Mouse (Mus musculus) bone marrow, adult 2 months (tissue): ENCODE data around the gene Cadm2. TPM values are rescaled to one million over a fixed set of nuclear protein-coding genes. Genes with fewer than 3 reads are reported as not detected.

ENCODE experiments used
- H3K27ac ChIP-seq: fragments of 200-500 bp; 2 replicates; pipeline ENCODE4 v1.5.1; 2012; ENCODE audit warnings: low read depth, mild to moderate bottlenecking, control low read depth, inconsistent platforms, low read length; ENCODE audit not compliant: control insufficient read depth, poor library complexity, insufficient read depth
- H3K4me1 ChIP-seq: fragments of 200-500 bp; 2 replicates; pipeline ENCODE4 v1.6.1; 2011; ENCODE audit warnings: low read length; ENCODE audit not compliant: control insufficient read depth, insufficient read depth
- H3K4me3 ChIP-seq: fragments of 200-500 bp; replicated peaks from 2 replicates; pipeline ENCODE3; 2011; ENCODE audit warnings: mild to moderate bottlenecking, low read depth, low read length, control low read depth; ENCODE audit not compliant: control insufficient read depth
- CTCF ChIP-seq: fragments of 200-500 bp; IDR thresholded peaks from 2 replicates; pipeline ENCODE4 v1.5.1; 2011; ENCODE audit warnings: low read length, control low read depth; ENCODE audit not compliant: control insufficient read depth, insufficient read depth
- POLR2A ChIP-seq: fragments of 200-500 bp; IDR thresholded peaks from 2 replicates; pipeline ENCODE4 v1.6.1; 2011; ENCODE audit warnings: low read depth, mild to moderate bottlenecking, control low read depth, low read length, borderline replicate concordance; ENCODE audit not compliant: control insufficient read depth
- WGBS: fragments of 180-500 bp; shearing (Covaris S2); methylation state at CpG from one replicate; pipeline ENCODE4 v1.1.7; 2018; 5-methylcytosine and 5-hydroxymethylcytosine counted together
- polyA plus RNA-seq: library from polyadenylated mRNA; stranded (reverse); fragments of >200 nt; gene quantifications from 2 replicates; pipeline ENCODE4 v1.2.4, GENCODE M21; 2011; ENCODE audit warnings: low replicate concordance; ENCODE audit not compliant: missing spikeins, insufficient read depth, insufficient read length

The Cadm2 gene
- polyA plus RNA-seq, 1 experiment = not detected

DNA sequence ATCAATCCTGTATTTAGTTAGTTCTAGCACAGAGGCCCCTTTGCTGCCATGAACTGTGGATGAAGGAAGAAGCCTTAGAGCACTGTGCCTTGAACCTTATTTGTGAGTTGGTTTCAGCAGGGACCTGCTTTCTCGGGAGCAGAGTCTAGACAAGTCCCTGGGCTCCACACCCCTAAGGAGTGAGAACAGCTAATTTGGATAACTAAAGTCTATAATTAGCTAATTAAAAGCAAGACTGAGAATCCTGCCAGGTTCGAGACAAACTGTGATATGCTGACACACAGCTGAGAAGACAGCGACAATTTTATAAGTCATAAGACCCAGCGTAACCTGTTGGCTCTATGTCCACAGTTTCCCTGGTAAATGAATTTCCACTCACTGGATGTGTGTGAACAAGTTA, 184.4 kb downstream of the Cadm2 start:
- Histone ChIP-seq H3K27ac (no peak overlapping the region), H3K4me3 (no peak overlapping the region), H3K4me1 (no peaks in the 10 kb centered on the region)
- WGBS = 80% methylated on average over 4 of the region's 4 CpGs
- TF ChIP-seq CTCF = no peak
- TF ChIP-seq POLR2A = no peak

DNA sequence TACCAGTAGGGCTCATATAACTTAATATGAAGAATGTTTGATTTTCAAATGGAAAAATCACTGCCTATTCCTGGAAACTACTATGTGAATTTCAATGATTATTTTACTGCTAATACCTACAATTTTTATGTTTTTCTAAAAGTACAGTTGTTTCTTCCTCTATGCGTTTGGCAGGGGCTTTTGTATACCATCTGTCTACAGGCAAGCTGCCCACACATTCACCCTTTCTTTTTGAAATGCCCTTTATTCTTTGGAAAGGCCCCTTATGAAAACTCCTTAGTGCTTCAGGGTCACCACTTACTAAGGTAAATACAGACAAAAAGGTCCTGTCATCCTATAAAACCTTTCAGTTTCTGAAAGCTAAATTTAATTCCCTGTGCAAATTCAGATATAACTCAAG, 195.3 kb downstream of the Cadm2 start:
- Histone ChIP-seq H3K4me3 (no peak overlapping the region), H3K4me1 (no peaks in the 10 kb centered on the region), H3K27ac (no peak overlapping the region)
- 73% methylated on average over 1 of the region's 1 CpGs for WGBS
- TF ChIP-seq POLR2A = no peak
- no peak for TF ChIP-seq CTCF

DNA sequence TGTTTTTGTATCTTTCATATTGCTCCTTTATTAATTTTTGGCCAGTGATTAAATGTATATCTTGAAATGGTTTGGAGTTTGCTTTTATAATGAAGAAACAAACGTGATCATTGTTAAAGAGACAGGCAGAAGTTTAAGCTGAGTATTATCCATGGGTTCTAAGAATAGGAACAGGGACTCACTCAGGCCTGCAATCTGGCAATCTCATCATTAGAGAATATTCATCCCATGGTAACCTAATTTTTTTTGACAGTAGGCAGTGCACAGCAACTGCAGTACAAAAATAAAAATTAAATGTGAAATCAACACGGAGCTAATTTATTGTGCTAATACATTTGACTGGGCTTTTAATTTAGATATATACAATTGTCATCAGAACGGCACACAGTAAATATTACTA, 209.8 kb downstream of the Cadm2 start:
- Histone ChIP-seq H3K4me1 (no peaks in the 10 kb centered on the region), H3K4me3 (no peak overlapping the region), H3K27ac (no peak overlapping the region)
- no peak for TF ChIP-seq POLR2A
- TF ChIP-seq CTCF = no peak
- 54% methylated on average over 3 of the region's 3 CpGs for WGBS

- H3K4me1 ChIP-seq = no peaks in the 10 kb centered on the region
- TF ChIP-seq POLR2A = no peak
- no peak for TF ChIP-seq CTCF
- no peak overlapping the region for H3K4me3 ChIP-seq
- WGBS = 68% methylated on average over 2 of the region's 2 CpGs
- H3K27ac ChIP-seq = no peak overlapping the region
Measured at GRCm38 (mm10) chr16:67410482-67410881, 210.2 kb downstream of the Cadm2 start.

DNA sequence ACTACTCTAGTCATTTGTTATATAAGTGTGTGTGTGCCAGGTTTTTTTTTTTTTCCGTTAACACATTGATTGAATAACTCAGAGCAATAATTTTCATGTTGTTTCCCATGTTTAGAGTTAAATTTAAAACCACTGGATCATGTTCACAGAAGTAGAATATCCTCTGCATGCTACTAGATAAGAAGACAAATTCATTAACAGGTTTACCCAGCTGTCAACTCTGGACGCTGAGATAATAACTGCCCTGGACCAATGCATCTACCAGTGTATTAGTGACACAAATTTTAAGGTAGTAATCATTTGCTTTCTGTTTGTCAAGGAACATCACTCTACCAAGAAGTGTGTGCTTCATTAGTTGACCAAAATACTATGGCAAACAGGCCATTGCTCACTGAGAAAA, 253.0 kb downstream of the Cadm2 start:
- TF ChIP-seq CTCF = no peak
- TF ChIP-seq POLR2A = no peak
- 65% methylated on average over 2 of the region's 2 CpGs for WGBS
- no peak overlapping the region for H3K27ac ChIP-seq
- H3K4me3 ChIP-seq = no peak overlapping the region
- no peaks in the 10 kb centered on the region for H3K4me1 ChIP-seq

GRCm38 (mm10) chr16:67348011-67348410, 272.7 kb downstream of the Cadm2 start:
- H3K27ac ChIP-seq = no peak overlapping the region
- 73% methylated on average over 5 of the region's 5 CpGs for WGBS

DNA sequence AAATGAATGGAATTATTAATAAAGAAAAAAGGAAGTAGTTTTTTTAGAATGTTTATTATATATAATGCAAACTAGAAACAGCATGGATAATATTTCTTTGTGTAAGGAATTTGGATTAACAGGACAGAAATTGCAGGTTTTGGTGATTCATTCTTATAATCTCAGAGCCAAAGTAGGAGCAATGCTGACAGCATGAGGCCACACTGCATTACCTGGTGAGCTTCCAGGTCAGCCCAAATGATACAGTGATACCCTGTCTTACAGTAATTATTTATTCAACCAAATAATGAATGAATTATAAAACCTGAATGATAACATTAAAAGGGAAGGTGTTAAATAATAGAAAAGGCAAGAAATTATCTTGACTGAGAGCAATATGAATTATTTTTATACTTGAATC, 273.1 kb downstream of the Cadm2 start:
- no peaks in the 10 kb centered on the region for H3K4me1 ChIP-seq
- H3K4me3 ChIP-seq = no peak overlapping the region
- no peak for TF ChIP-seq CTCF
- no peak for TF ChIP-seq POLR2A
- no peak overlapping the region for H3K27ac ChIP-seq

More at GRCm38 (mm10) chr16:67348011-67348410, 272.7 kb downstream of the Cadm2 start:
- no peak overlapping the region for H3K4me3 ChIP-seq
- TF ChIP-seq CTCF (no peak), POLR2A (no peak)
- no peaks in the 10 kb centered on the region for H3K4me1 ChIP-seq

DNA sequence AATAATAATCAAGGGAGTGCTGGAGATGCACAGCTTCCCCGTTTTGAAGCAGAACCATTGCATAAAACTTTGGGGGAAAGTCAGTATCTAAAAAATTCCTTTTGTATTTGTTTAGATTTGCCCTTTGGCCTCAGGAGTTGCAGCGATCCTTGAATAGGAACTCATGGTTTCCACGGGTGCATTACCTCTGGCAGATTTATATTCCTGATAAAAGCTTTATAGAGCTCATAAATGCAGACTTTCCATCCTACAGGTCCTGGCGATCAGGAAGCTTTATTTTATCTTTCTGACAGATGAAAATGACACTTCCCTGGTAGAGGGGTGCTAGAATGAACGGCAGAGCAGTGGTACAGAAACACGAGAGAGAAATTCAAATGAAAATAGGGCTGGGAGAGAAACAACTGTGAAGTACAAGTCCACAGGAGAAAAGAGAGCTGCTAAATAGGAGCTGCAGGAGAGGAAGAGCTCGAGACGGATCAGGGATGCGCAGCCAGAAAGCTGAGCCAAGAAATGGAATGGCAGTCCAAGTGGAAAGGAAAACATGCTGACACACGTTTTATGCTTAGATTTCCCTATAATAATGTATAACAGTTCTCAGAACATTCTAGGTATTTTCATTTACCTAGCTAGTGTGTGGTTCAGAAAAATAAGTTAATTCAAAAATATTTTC, 274.0 kb downstream of the Cadm2 start:
- Histone ChIP-seq H3K4me1 (no peaks in the 10 kb centered on the region), H3K4me3 (no peak overlapping the region), H3K27ac (no peak overlapping the region)
- 47% methylated on average over 10 of the region's 10 CpGs for WGBS
- no peak for TF ChIP-seq CTCF
- TF ChIP-seq POLR2A = no peak

- H3K4me3 ChIP-seq = no peak overlapping the region
- TF ChIP-seq POLR2A (no peak), CTCF (no peak)
- no peak overlapping the region for H3K27ac ChIP-seq
- H3K4me1 ChIP-seq = no peaks in the 10 kb centered on the region
- WGBS = 74% methylated on average over 5 of the region's 5 CpGs
Measured at GRCm38 (mm10) chr16:67344194-67344593, 276.5 kb downstream of the Cadm2 start.
